Mouse (Mus musculus) ES-Bruce4 (cell line): ENCODE measurements at regions not wholly inside any gene's neighbourhood (a gene's known extent, or its start where the extent isn't known, plus 50 kb on each side); places are given as distances from the start of the nearest gene placed in this dataset.

Experiments used
- EP300 ChIP-seq: IDR thresholded peaks from 2 replicates; pipeline ENCODE4 v1.6.1; 2011; ENCODE audit warnings: low read depth, low read length; ENCODE audit not compliant: insufficient read depth
- POLR2A ChIP-seq: IDR thresholded peaks from one replicate; pipeline ENCODE4 v1.8.1; 2011; ENCODE audit warnings: low read length; ENCODE audit not compliant: insufficient read depth

- TF ChIP-seq POLR2A (no peak), EP300 (no peak)
These were observed 528.7 kb upstream of the Nrp1 start for GRCm38 (mm10) chr8:127829659-127830058.
